Mouse (Mus musculus) MEL (cell line): ENCODE measurements around the gene Cers6. TPM values are rescaled to one million over a fixed set of nuclear protein-coding genes. Genes with fewer than 3 reads are reported as not detected.

Source experiments
- DNase-seq: peaks from one replicate; pipeline ENCODE4 v3.0.0; 2011; ENCODE audit warnings: low read depth, low spot score
- H3K27ac ChIP-seq: 2 replicates; pipeline ENCODE4 v1.5.1; 2012; ENCODE audit warnings: low read depth, mild to moderate bottlenecking, control low read depth, low read length, moderate library complexity; ENCODE audit not compliant: control insufficient read depth
- H3K27me3 ChIP-seq, 2 experiments: fragments of 150-350 bp in 1 of 2; sonication (generic) in 1 of 2; 2 replicates each; pipeline ENCODE4 v1.6.1; 2012; ENCODE audit warnings: low read length in 2 of 2, mild to moderate bottlenecking in 2 of 2, improper control_type of control experiment in 1 of 2, moderate library complexity in 1 of 2; ENCODE audit not compliant: insufficient read depth in 2 of 2, control insufficient read depth in 1 of 2
- H3K36me3 ChIP-seq, 2 experiments: 2 replicates each; pipeline ENCODE4 v1.6.1; 2012 to 2014; ENCODE audit warnings: low read length in 2 of 2, improper control_type of control experiment in 1 of 2, inconsistent platforms in 1 of 2, mild to moderate bottlenecking in 1 of 2; ENCODE audit not compliant: insufficient read depth in 2 of 2, control insufficient read depth in 1 of 2
- H3K4me1 ChIP-seq, 2 experiments: fragments of 150-350 bp in 1 of 2; sonication (generic) in 1 of 2; 2 replicates each; pipeline ENCODE4 v1.6.1; 2012; ENCODE audit warnings: low read length in 2 of 2, improper control_type of control experiment in 1 of 2, mild to moderate bottlenecking in 1 of 2; ENCODE audit not compliant: insufficient read depth in 2 of 2, control insufficient read depth in 1 of 2
- H3K4me3 ChIP-seq, 2 experiments: fragments of 150-350 bp in 1 of 2; sonication (generic) in 1 of 2; 2 replicates each; pipeline ENCODE4 v1.5.1; 2012; ENCODE audit warnings: low read depth in 2 of 2, low read length in 2 of 2, mild to moderate bottlenecking in 2 of 2, moderate library complexity in 2 of 2, control low read depth in 1 of 2, improper control_type of control experiment in 1 of 2; ENCODE audit not compliant: control insufficient read depth in 1 of 2, insufficient read depth in 1 of 2
- H3K79me2 ChIP-seq: 2 replicates; pipeline ENCODE4 v1.6.1; 2012; ENCODE audit warnings: mild to moderate bottlenecking, low read length, moderate library complexity; ENCODE audit not compliant: control insufficient read depth, poor library complexity, insufficient read depth
- H3K9ac ChIP-seq: 2 replicates; pipeline ENCODE4 v1.6.1; 2012; ENCODE audit warnings: low read depth, mild to moderate bottlenecking, control low read depth, low read length, moderate library complexity; ENCODE audit not compliant: control insufficient read depth, poor library complexity, severe bottlenecking
- H3K9me3 ChIP-seq: fragments of 150-350 bp; sonication (generic); replicated peaks from 2 replicates; pipeline ENCODE4 v1.6.1; 2012; ENCODE audit warnings: mild to moderate bottlenecking, low read length, improper control_type of control experiment, moderate library complexity; ENCODE audit not compliant: insufficient read depth
- BHLHE40 ChIP-seq: IDR thresholded peaks from 2 replicates; pipeline ENCODE4 v1.6.1; 2012; ENCODE audit warnings: low read depth, mild to moderate bottlenecking, inconsistent platforms, low read length, improper control_type of control experiment, borderline replicate concordance
- CHD1 ChIP-seq: IDR thresholded peaks from 2 replicates; pipeline ENCODE4 v1.6.1; 2012; ENCODE audit warnings: low read depth, mild to moderate bottlenecking, inconsistent platforms, low read length, improper control_type of control experiment
- CHD2 ChIP-seq: IDR thresholded peaks from 2 replicates; pipeline ENCODE4 v1.6.1; 2011; ENCODE audit warnings: low read length, improper control_type of control experiment
- ETS1 ChIP-seq: IDR thresholded peaks from 2 replicates; pipeline ENCODE4 v1.6.1; 2012; ENCODE audit warnings: low read depth, mild to moderate bottlenecking, inconsistent platforms, low read length, improper control_type of control experiment, moderate library complexity
- GATA1 ChIP-seq: IDR thresholded peaks from 2 replicates; pipeline ENCODE4 v1.6.1; 2011; ENCODE audit warnings: low read depth, low read length, improper control_type of control experiment
- HCFC1 ChIP-seq: IDR thresholded peaks from 2 replicates; pipeline ENCODE4 v1.6.1; 2012; ENCODE audit warnings: low read depth, mild to moderate bottlenecking, inconsistent platforms, low read length, improper control_type of control experiment, moderate library complexity
- JUND ChIP-seq: IDR thresholded peaks from 2 replicates; pipeline ENCODE4 v1.6.1; 2011; ENCODE audit warnings: low read depth, mild to moderate bottlenecking, improper control_type of control experiment, low read length
- MAX ChIP-seq: IDR thresholded peaks from 2 replicates; pipeline ENCODE4 v1.6.1; 2011; ENCODE audit warnings: low read length, improper control_type of control experiment
- MAZ ChIP-seq: IDR thresholded peaks from 2 replicates; pipeline ENCODE4 v1.6.1; 2012; ENCODE audit warnings: low read depth, mild to moderate bottlenecking, inconsistent platforms, low read length, improper control_type of control experiment
- MYB ChIP-seq: IDR thresholded peaks from 2 replicates; pipeline ENCODE4 v1.6.1; 2011; ENCODE audit warnings: mild to moderate bottlenecking, low read depth, low read length, improper control_type of control experiment
- POLR2AphosphoS2 ChIP-seq: IDR thresholded peaks from 2 replicates; pipeline ENCODE4 v1.6.1; 2011; ENCODE audit warnings: low read length, improper control_type of control experiment
- RAD21 ChIP-seq: IDR thresholded peaks from 2 replicates; pipeline ENCODE4 v1.6.1; 2011; ENCODE audit warnings: mild to moderate bottlenecking, low read depth, low read length, improper control_type of control experiment
- RCOR1 ChIP-seq: IDR thresholded peaks from 2 replicates; pipeline ENCODE4 v1.6.1; 2012; ENCODE audit warnings: low read depth, mild to moderate bottlenecking, inconsistent platforms, low read length, improper control_type of control experiment
- SIN3A ChIP-seq: IDR thresholded peaks from 2 replicates; pipeline ENCODE4 v1.6.1; 2012; ENCODE audit warnings: low read length, improper control_type of control experiment, inconsistent platforms
- SMC3 ChIP-seq: IDR thresholded peaks from 2 replicates; pipeline ENCODE4 v1.6.1; 2011; ENCODE audit warnings: low read depth, low read length, improper control_type of control experiment
- TBP ChIP-seq: IDR thresholded peaks from 2 replicates; pipeline ENCODE4 v1.8.0; 2011; ENCODE audit warnings: low read depth, low read length, improper control_type of control experiment
- UBTF ChIP-seq: IDR thresholded peaks from 2 replicates; pipeline ENCODE4 v1.6.1; 2012; ENCODE audit warnings: low read depth, mild to moderate bottlenecking, inconsistent platforms, low read length, improper control_type of control experiment, moderate library complexity, borderline replicate concordance; ENCODE audit not compliant: insufficient read depth
- USF1 ChIP-seq: IDR thresholded peaks from 2 replicates; pipeline ENCODE4 v1.6.1; 2014; ENCODE audit warnings: low read depth, mild to moderate bottlenecking, inconsistent platforms, low read length, improper control_type of control experiment, moderate library complexity
- ZC3H11A ChIP-seq: IDR thresholded peaks from 2 replicates; pipeline ENCODE4 v1.6.1; 2012; ENCODE audit warnings: low read depth, mild to moderate bottlenecking, inconsistent platforms, low read length, improper control_type of control experiment
- polyA plus RNA-seq, 2 experiments: library from polyadenylated mRNA; stranded (reverse) in 1 of 2; unstranded in 1 of 2; fragments of >175 nt in 1 of 2; fragments of >200 nt in 1 of 2; gene quantifications; 2 replicates each; pipeline versions ENCODE4 v1.2.1 to v1.2.4; 2012; ENCODE audit warnings: low replicate concordance in 2 of 2, low read depth in 1 of 2; ENCODE audit not compliant: insufficient read length in 2 of 2, insufficient read depth in 1 of 2, missing spikeins in 1 of 2
- total RNA-seq: library from RNA; depleted of rRNA; stranded (reverse); fragments of 300-350 nt; gene quantifications from 2 replicates; pipeline ENCODE4 v1.2.3, GENCODE M21; 2012

Gene Cers6
- total and polyA plus RNA-seq, 3 experiments: not detected

DNA sequence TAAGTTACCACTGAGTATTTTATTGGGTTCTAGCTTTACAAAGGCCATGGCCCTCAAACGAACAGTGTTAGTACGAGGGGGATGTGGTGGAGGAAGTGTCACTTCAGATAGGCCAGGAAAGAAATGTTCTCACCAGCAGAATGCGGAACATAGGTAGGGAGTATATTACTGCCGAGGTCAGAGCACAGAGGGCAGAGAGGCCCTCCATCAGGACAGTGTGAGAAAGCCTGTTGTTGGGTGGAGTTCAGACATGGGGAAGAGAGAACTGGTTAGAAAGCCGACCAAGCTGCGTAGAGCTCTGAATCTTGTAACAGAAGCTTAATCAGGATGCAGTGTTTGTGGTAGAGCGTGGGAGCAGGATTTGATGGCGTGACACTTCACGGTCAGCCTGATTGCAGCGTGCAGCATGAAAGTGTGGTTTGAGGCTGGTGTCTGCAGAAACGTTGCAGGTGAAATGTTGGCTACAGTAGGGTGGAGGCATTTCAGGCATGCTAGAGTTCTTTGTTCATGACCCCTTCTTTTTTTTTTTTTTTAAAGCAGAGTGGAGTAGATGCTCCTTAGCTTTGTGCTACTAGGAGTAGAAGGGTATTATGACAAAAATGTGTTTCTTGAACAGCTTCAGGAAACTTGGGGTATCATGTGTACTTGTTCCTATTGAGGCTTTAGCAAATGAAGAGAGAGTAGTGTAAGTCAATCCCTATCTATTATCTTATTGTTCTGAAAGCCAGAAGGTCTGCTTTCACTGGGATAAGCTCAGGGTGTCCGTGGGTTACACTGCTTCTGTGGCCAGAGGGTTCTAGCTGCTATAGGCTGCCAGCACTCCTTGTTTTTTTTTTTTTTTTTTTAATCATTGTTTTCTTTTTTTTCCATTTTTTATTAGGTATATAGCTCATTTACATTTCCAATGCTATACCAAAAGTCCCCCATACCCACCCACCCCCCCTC lies 117.7 kb downstream of the Cers6 start:
- Histone ChIP-seq H3K4me1 (no peaks in the 10 kb centered on the region), H3K4me3 (no peak overlapping the region), H3K9ac (no peak overlapping the region), H3K9me3 (no peaks in the 10 kb centered on the region), H3K36me3 (no peaks in the 10 kb centered on the region), H3K79me2 (no peaks in the 10 kb centered on the region), H3K27me3 (no peaks in the 10 kb centered on the region), H3K27ac (no peak overlapping the region)
- no peak for TF ChIP-seq RCOR1
- no peak for TF ChIP-seq CHD2
- TF ChIP-seq ZC3H11A: no peak
- no peak for TF ChIP-seq BHLHE40
- no peak for TF ChIP-seq TBP
- DNase-seq: no peak

GRCm38 (mm10) chr2:68981302-68981701 lies 120.1 kb downstream of the Cers6 start:
- TF ChIP-seq SIN3A (no peak), GATA1 (no peak), MYB (no peak), RAD21 (no peak), MAZ (no peak), MAX (no peak), TBP (no peak), JUND (no peak), CHD2 (no peak), ETS1 (no peak), POLR2AphosphoS2 (no peak), SMC3 (no peak), UBTF (no peak), HCFC1 (no peak), CHD1 (no peak), USF1 (no peak)
- H3K36me3 ChIP-seq: no peaks in the 10 kb centered on the region
- H3K4me3 ChIP-seq: no peak overlapping the region
- H3K9ac ChIP-seq: no peak overlapping the region
- H3K79me2 ChIP-seq: no peaks in the 10 kb centered on the region
- no peak for DNase-seq
- H3K27me3 ChIP-seq: no peaks in the 10 kb centered on the region
- no peak overlapping the region for H3K27ac ChIP-seq
- no peaks in the 10 kb centered on the region for H3K4me1 ChIP-seq
- no peaks in the 10 kb centered on the region for H3K9me3 ChIP-seq
